Mouse (Mus musculus): Measurements from ENCODE around the gene Polr2e. TPM values are rescaled to one million over a fixed set of nuclear protein-coding genes. Genes with fewer than 3 reads are reported as not detected.

The Polr2e gene
- total and polyA plus RNA-seq, 2 experiments: 26.4 to 74.6 TPM

DNA sequence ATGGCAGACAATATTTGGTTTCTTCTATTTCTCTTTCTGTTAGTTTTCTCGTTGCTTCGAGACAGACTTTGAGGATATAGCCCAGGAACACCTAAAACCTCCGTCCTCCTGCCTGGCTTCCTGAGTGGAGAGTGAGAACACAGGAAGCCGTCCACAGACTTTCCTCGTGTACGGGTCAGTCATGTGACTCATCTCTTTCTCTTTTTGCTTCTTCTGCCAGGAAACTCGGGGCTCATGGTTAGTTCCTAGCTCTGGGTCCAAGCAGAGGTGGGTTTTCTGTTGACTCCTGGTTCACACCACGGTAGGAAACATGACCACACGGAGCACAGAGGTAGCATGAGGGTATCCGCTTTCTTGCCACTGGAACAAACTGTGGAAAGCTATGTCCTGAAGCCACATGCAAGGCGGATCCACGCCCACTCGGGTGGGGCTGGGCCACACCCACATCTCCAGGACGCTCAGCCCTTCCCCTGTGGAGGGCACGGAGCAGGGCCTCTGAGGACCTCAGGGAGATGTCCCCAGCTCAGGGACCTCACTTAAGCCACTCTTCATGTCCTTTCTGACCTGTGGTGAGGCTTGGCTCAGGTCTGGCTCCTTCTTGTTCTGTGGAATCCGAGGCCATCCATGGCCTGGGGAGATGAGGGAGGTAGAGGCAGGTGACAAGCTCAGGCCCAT is 40.9 kb upstream of the Polr2e start:
- Histone ChIP-seq H3K4me3 (ENCODE audit: insufficient read depth, low read depth, low read length) (no peak overlapping the region), H3K27me3 (ENCODE audit: control insufficient read depth, insufficient read depth, low read length) (no peaks in the 10 kb centered on the region), H3K79me2 (ENCODE audit: control insufficient read depth, insufficient read depth, low read length) (peaks cover 15% of the 10 kb centered on the region), H3K36me3 (ENCODE audit: control insufficient read depth, insufficient read depth, low read length) (peaks cover 25% of the 10 kb centered on the region; the same call in 1 of the 2 replicates), H3K4me1 (ENCODE audit: control insufficient read depth, insufficient read depth, low read length) (no peaks in the 10 kb centered on the region; the same call in 1 of the 2 replicates), H3K9ac (ENCODE audit: low read depth, low read length) (no peak overlapping the region), H3K27ac (replicated peaks; ENCODE audit: insufficient read depth, low read depth, low read length) (no peak overlapping the region; the same call in 1 of the 2 replicates)
- DNase-seq (ENCODE audit: extremely low read depth, low read depth, low spot score): no peak
- WGBS: 72% methylated on average over 16 of the region's 16 CpGs
- TF ChIP-seq CTCF (IDR thresholded peaks at IDR 0.05; ENCODE audit: low read depth, low read length): no peak
- no peak for TF ChIP-seq POLR2A (IDR thresholded peaks at IDR 0.05; ENCODE audit: extremely low read depth, insufficient read depth, low read length)

DNA sequence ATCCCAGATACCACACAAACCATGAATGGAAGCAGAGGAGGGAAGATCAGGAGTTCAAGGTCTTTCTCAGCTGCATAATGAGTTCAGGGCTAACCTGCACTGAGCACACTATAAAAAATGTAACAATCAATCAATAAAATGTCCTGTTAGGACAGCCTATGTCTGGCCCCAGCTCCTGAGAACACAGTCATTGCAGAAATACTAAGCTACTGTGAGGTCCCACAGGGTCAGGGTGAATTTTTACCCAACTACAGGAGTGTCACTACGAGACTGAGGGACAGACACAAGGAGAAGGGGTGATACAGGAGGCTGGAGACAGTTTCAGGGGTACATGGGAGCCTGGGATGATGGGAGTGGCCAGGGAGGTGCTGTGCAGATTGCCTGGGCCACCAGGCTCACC is 38.8 kb upstream of the Polr2e start:
- 0 out of 2 replicates have a peak, but pooled peaks cover 12% of the 10 kb centered on the region for H3K79me2 ChIP-seq (ENCODE audit: control insufficient read depth, insufficient read depth, low read length)
- H3K4me3 ChIP-seq (ENCODE audit: insufficient read depth, low read depth, low read length): no peak overlapping the region
- peaks cover 15% of the 10 kb centered on the region; the same call in 1 of the 2 replicates for H3K36me3 ChIP-seq (ENCODE audit: control insufficient read depth, insufficient read depth, low read length)
- H3K27ac ChIP-seq (replicated peaks; ENCODE audit: insufficient read depth, low read depth, low read length): no peak overlapping the region
- TF ChIP-seq POLR2A (IDR thresholded peaks at IDR 0.05; ENCODE audit: extremely low read depth, insufficient read depth, low read length): no peak
- TF ChIP-seq CTCF (IDR thresholded peaks at IDR 0.05; ENCODE audit: low read depth, low read length): no peak
- WGBS: 29% methylated on average over 1 of the region's 1 CpGs
- H3K27me3 ChIP-seq (ENCODE audit: control insufficient read depth, insufficient read depth, low read length): no peaks in the 10 kb centered on the region
- H3K4me1 ChIP-seq (ENCODE audit: control insufficient read depth, insufficient read depth, low read length): peaks cover 9% of the 10 kb centered on the region; the same call in 1 of the 2 replicates
- H3K9ac ChIP-seq (ENCODE audit: low read depth, low read length): no peak overlapping the region
- DNase-seq (ENCODE audit: extremely low read depth, low read depth, low spot score): no peak

GRCm38 (mm10) chr10:80077312-80077711 is 37.7 kb upstream of the Polr2e start:
- Histone ChIP-seq H3K9ac (ENCODE audit: low read depth, low read length) (no peak overlapping the region), H3K27ac (replicated peaks; ENCODE audit: insufficient read depth, low read depth, low read length) (no peak overlapping the region)

GRCm38 (mm10) chr10:80076386-80076785 is 36.8 kb upstream of the Polr2e start:
- no peak overlapping the region for H3K9ac ChIP-seq (ENCODE audit: low read depth, low read length)
- TF ChIP-seq CTCF (IDR thresholded peaks at IDR 0.05; ENCODE audit: low read depth, low read length) (no peak), POLR2A (IDR thresholded peaks at IDR 0.05; ENCODE audit: extremely low read depth, insufficient read depth, low read length) (no peak)
- H3K36me3 ChIP-seq (ENCODE audit: control insufficient read depth, insufficient read depth, low read length): peaks cover 13% of the 10 kb centered on the region; the same call in 1 of the 2 replicates
- H3K79me2 ChIP-seq (ENCODE audit: control insufficient read depth, insufficient read depth, low read length): peaks cover 12% of the 10 kb centered on the region; the same call in 1 of the 2 replicates
- H3K4me1 ChIP-seq (ENCODE audit: control insufficient read depth, insufficient read depth, low read length): peaks cover 29% of the 10 kb centered on the region
- H3K4me3 ChIP-seq (ENCODE audit: insufficient read depth, low read depth, low read length): no peak overlapping the region
- no peak for DNase-seq (ENCODE audit: extremely low read depth, low read depth, low spot score)
- no peak overlapping the region for H3K27ac ChIP-seq (replicated peaks; ENCODE audit: insufficient read depth, low read depth, low read length)
- 95% methylated on average over 4 of the region's 4 CpGs for WGBS
- no peaks in the 10 kb centered on the region for H3K27me3 ChIP-seq (ENCODE audit: control insufficient read depth, insufficient read depth, low read length)

More at GRCm38 (mm10) chr10:80077312-80077711, 37.7 kb upstream of the Polr2e start:
- H3K79me2 ChIP-seq (ENCODE audit: control insufficient read depth, insufficient read depth, low read length): peaks cover 12% of the 10 kb centered on the region; the same call in 1 of the 2 replicates
- no peaks in the 10 kb centered on the region for H3K27me3 ChIP-seq (ENCODE audit: control insufficient read depth, insufficient read depth, low read length)
- 67% methylated on average over 5 of the region's 5 CpGs for WGBS
- H3K4me3 ChIP-seq (ENCODE audit: insufficient read depth, low read depth, low read length): no peak overlapping the region
- DNase-seq (ENCODE audit: extremely low read depth, low read depth, low spot score): no peak
- peaks cover 13% of the 10 kb centered on the region; the same call in 1 of the 2 replicates for H3K36me3 ChIP-seq (ENCODE audit: control insufficient read depth, insufficient read depth, low read length)
- peaks cover 19% of the 10 kb centered on the region for H3K4me1 ChIP-seq (ENCODE audit: control insufficient read depth, insufficient read depth, low read length)
- no peak for TF ChIP-seq CTCF (IDR thresholded peaks at IDR 0.05; ENCODE audit: low read depth, low read length)
- TF ChIP-seq POLR2A (IDR thresholded peaks at IDR 0.05; ENCODE audit: extremely low read depth, insufficient read depth, low read length): no peak

DNA sequence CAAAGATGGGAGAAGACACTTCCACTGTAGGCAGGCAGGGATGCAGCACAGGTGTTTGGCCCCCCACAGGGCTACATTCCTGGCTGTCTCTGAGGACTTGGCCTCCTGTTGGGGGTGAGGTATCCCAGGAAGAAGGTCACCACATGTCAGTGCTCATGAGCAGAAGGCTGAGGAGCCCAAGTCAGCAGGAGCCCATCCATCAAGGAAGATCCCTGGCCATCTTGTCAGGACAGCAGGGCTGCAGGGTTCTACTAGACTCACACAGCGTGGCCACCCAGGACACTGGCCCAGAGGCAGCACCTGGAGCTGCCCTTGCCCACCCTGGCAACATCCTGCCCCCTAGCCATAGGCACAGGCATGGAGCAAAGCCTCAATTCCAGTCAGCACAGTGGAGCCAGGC is 36.3 kb upstream of the Polr2e start:
- no peak for DNase-seq (ENCODE audit: extremely low read depth, low read depth, low spot score)
- Histone ChIP-seq H3K4me1 (ENCODE audit: control insufficient read depth, insufficient read depth, low read length) (peaks cover 30% of the 10 kb centered on the region), H3K79me2 (ENCODE audit: control insufficient read depth, insufficient read depth, low read length) (peaks cover 12% of the 10 kb centered on the region; the same call in 1 of the 2 replicates), H3K9ac (ENCODE audit: low read depth, low read length) (no peak overlapping the region), H3K36me3 (ENCODE audit: control insufficient read depth, insufficient read depth, low read length) (peaks cover 12% of the 10 kb centered on the region; the same call in 1 of the 2 replicates), H3K4me3 (ENCODE audit: insufficient read depth, low read depth, low read length) (no peak overlapping the region), H3K27me3 (ENCODE audit: control insufficient read depth, insufficient read depth, low read length) (no peaks in the 10 kb centered on the region), H3K27ac (replicated peaks; ENCODE audit: insufficient read depth, low read depth, low read length) (no peak overlapping the region)
- no peak for TF ChIP-seq CTCF (IDR thresholded peaks at IDR 0.05; ENCODE audit: low read depth, low read length)
- TF ChIP-seq POLR2A (IDR thresholded peaks at IDR 0.05; ENCODE audit: extremely low read depth, insufficient read depth, low read length): no peak
- WGBS: 93% methylated on average over 1 of the region's 1 CpGs
